ENCODE assay signal across 24 mouse cellular contexts in the genomic region with DNA sequence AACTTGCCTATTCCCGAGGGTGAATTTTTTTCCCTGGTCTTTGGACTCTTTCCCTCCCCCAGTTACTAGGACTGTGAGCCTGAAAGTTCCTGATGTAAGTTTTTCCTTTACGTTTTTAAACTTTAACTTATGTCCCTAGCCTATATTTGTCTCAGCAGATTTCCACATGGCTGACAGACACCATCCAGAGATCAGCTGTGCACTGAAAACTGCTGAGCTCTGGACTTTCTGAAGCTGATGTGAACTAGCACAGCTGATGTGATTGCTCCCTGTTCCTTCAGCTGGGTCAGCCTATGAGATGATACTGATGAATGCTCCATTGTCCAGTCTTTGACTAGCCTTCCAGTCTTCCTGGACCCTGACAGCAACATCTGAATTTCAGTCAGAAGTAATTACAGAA.
DNase-seq lines count a peak whose midpoint lies in the region; ATAC-seq and TF ChIP-seq lines count a peak whose summit lies in the region.
"Had no signal": no experiment of that assay in that cellular context is flagged by ENCODE, and none has a peak within 500 bp of the region (broad histone marks: within the 10 kb centered on the region; RNA-seq: fewer than 3 reads in every experiment).

No protein-coding gene starts in this region.

- no peaks in the 10 kb centered on the region for H3K36me3 ChIP-seq in embryonic facial prominence, embryonic 14.5 days (ENCODE audit: control insufficient read depth, insufficient read depth, low read length)
- H3K36me3 ChIP-seq in embryonic facial prominence, embryonic 10.5 days (replicated peaks) = no peaks in the 10 kb centered on the region
- no peaks in the 10 kb centered on the region for H3K36me3 ChIP-seq in kidney, postnatal 0 days (ENCODE audit: insufficient read depth, low read length)
- no peaks in the 10 kb centered on the region for H3K36me3 ChIP-seq in midbrain, postnatal 0 days (ENCODE audit: insufficient read depth, low read length)
- no peaks in the 10 kb centered on the region for H3K36me3 ChIP-seq in midbrain, embryonic 16.5 days (ENCODE audit: control insufficient read depth, insufficient read depth, low read length)
- H3K36me3 ChIP-seq: embryonic facial prominence, embryonic 13.5 days; G1E; heart, embryonic 10.5 days; hindbrain, embryonic 12.5 days had no signal

- no peak for TF ChIP-seq CTCF in kidney, postnatal 0 days (IDR thresholded peaks at IDR 0.05; ENCODE audit: low read depth)
- TF ChIP-seq CTCF in midbrain, postnatal 0 days (IDR thresholded peaks at IDR 0.05) = no peak

- 61% methylated on average over 2 of the region's 2 CpGs for WGBS in embryonic facial prominence, embryonic 14.5 days
- WGBS in embryonic facial prominence, embryonic 10.5 days = 83% methylated on average over 2 of the region's 2 CpGs
- 77% methylated on average over 2 of the region's 2 CpGs for WGBS in kidney, postnatal 0 days
- WGBS in midbrain, postnatal 0 days = 84% methylated on average over 2 of the region's 2 CpGs
- WGBS in midbrain, embryonic 16.5 days = 86% methylated on average over 2 of the region's 2 CpGs

- no peak for ATAC-seq in embryonic facial prominence, embryonic 14.5 days (ENCODE audit: low read depth)
- ATAC-seq in kidney, postnatal 0 days (replicated peaks; ENCODE audit: low FRiP score, low read depth) = peak; percentile 94
- ATAC-seq in midbrain, postnatal 0 days (ENCODE audit: low FRiP score) = no peak
- ATAC-seq in midbrain, embryonic 16.5 days = no peak
- ATAC-seq: CD4-positive, CD25-positive, alpha-beta regulatory T cell, adult 4 months; forebrain, embryonic 13.5 days; forebrain, postnatal 0 days; hindbrain, embryonic 16.5 days had no signal

- DNase-seq in embryonic facial prominence, embryonic 14.5 days (ENCODE audit: low spot score) = peak; percentile 10
- no peak for DNase-seq in embryonic facial prominence, embryonic 10.5 days (ENCODE audit: low spot score)
- DNase-seq in kidney, postnatal 0 days (ENCODE audit: low spot score) = peak; percentile 9
- DNase-seq in kidney, adult 11 months = no peak
- DNase-seq in midbrain, postnatal 0 days (ENCODE audit: low spot score) = peak; percentile 3
- no peak for DNase-seq in adrenal gland, adult 8-10 months
- DNase-seq: adrenal gland, postnatal 10 days; B cell, adult 2 months; cerebellum, adult 11-12 months; cerebellum, adult 9-10 months; cerebellum, postnatal 25 days; forebrain, postnatal 0 days; gastrocnemius, postnatal 36 days; heart, adult 11 months; heart, postnatal 10 days; heart, postnatal 4 days had no signal

- H3K27ac ChIP-seq in embryonic facial prominence, embryonic 14.5 days (replicated peaks; ENCODE audit: low read depth, low read length) = no peak overlapping the region
- no peak overlapping the region for H3K27ac ChIP-seq in embryonic facial prominence, embryonic 10.5 days (replicated peaks)
- no peak overlapping the region for H3K27ac ChIP-seq in kidney, postnatal 0 days
- H3K27ac ChIP-seq in midbrain, postnatal 0 days (ENCODE audit: low read depth, low read length) = no peak overlapping the region
- no peak overlapping the region for H3K27ac ChIP-seq in midbrain, embryonic 16.5 days (ENCODE audit: low read length)
- H3K27ac ChIP-seq: embryonic facial prominence, embryonic 13.5 days; forebrain, embryonic 13.5 days; heart, embryonic 10.5 days; hindbrain, embryonic 12.5 days had no signal

- no peak overlapping the region for H3K4me2 ChIP-seq in embryonic facial prominence, embryonic 14.5 days (ENCODE audit: low read depth, low read length)
- no peak overlapping the region for H3K4me2 ChIP-seq in kidney, postnatal 0 days (ENCODE audit: low read length)
- no peak overlapping the region for H3K4me2 ChIP-seq in midbrain, postnatal 0 days (ENCODE audit: low read depth, low read length, poor library complexity, severe bottlenecking)
- no peak overlapping the region for H3K4me2 ChIP-seq in midbrain, embryonic 16.5 days (ENCODE audit: low read length)
- H3K4me2 ChIP-seq: embryonic facial prominence, embryonic 13.5 days; forebrain, embryonic 13.5 days; hindbrain, embryonic 12.5 days had no signal

- no peaks in the 10 kb centered on the region for H3K4me1 ChIP-seq in embryonic facial prominence, embryonic 14.5 days (ENCODE audit: control insufficient read depth, insufficient read depth, low read length)
- no peaks in the 10 kb centered on the region for H3K4me1 ChIP-seq in embryonic facial prominence, embryonic 10.5 days
- H3K4me1 ChIP-seq in kidney, postnatal 0 days (replicated peaks; ENCODE audit: insufficient read depth, low read length) = no peaks in the 10 kb centered on the region
- no peaks in the 10 kb centered on the region for H3K4me1 ChIP-seq in midbrain, postnatal 0 days (ENCODE audit: insufficient read depth, low read length)
- H3K4me1 ChIP-seq in midbrain, embryonic 16.5 days (ENCODE audit: control insufficient read depth, insufficient read depth, low read length) = no peaks in the 10 kb centered on the region
- H3K4me1 ChIP-seq: embryonic facial prominence, embryonic 13.5 days; forebrain, embryonic 13.5 days; heart, embryonic 10.5 days; hindbrain, embryonic 12.5 days had no signal

- no peak overlapping the region for H3K4me3 ChIP-seq in embryonic facial prominence, embryonic 14.5 days (ENCODE audit: low read depth, low read length)
- H3K4me3 ChIP-seq in embryonic facial prominence, embryonic 10.5 days = no peak overlapping the region
- H3K4me3 ChIP-seq in kidney, postnatal 0 days (replicated peaks; ENCODE audit: low read depth, low read length) = no peak overlapping the region
- no peak overlapping the region for H3K4me3 ChIP-seq in midbrain, postnatal 0 days (ENCODE audit: low read depth, low read length)
- H3K4me3 ChIP-seq in midbrain, embryonic 16.5 days (ENCODE audit: low read depth, low read length) = no peak overlapping the region
- H3K4me3 ChIP-seq: embryonic facial prominence, embryonic 13.5 days; forebrain, embryonic 13.5 days; heart, embryonic 10.5 days; hindbrain, embryonic 12.5 days had no signal

- H3K27me3 ChIP-seq in embryonic facial prominence, embryonic 14.5 days (replicated peaks; ENCODE audit: control insufficient read depth, insufficient read depth, low read length) = no peaks in the 10 kb centered on the region
- no peaks in the 10 kb centered on the region for H3K27me3 ChIP-seq in embryonic facial prominence, embryonic 10.5 days (replicated peaks; ENCODE audit: low read depth, poor library complexity, severe bottlenecking)
- no peaks in the 10 kb centered on the region for H3K27me3 ChIP-seq in kidney, postnatal 0 days (ENCODE audit: insufficient read depth, low read length)
- H3K27me3 ChIP-seq in midbrain, postnatal 0 days (ENCODE audit: insufficient read depth, low read length) = no peaks in the 10 kb centered on the region
- no peaks in the 10 kb centered on the region for H3K27me3 ChIP-seq in midbrain, embryonic 16.5 days (ENCODE audit: control insufficient read depth, insufficient read depth, low read depth, low read length)
- H3K27me3 ChIP-seq: embryonic facial prominence, embryonic 13.5 days; forebrain, embryonic 13.5 days; hindbrain, embryonic 12.5 days had no signal

- no peak overlapping the region for H3K9ac ChIP-seq in embryonic facial prominence, embryonic 14.5 days (ENCODE audit: low read depth, low read length)
- H3K9ac ChIP-seq in kidney, postnatal 0 days (ENCODE audit: low read depth, low read length) = no peak overlapping the region
- H3K9ac ChIP-seq in midbrain, postnatal 0 days (replicated peaks; ENCODE audit: low read length, poor library complexity, severe bottlenecking) = no peak overlapping the region
- H3K9ac ChIP-seq in midbrain, embryonic 16.5 days (ENCODE audit: low read depth, low read length) = no peak overlapping the region
- H3K9ac ChIP-seq: embryonic facial prominence, embryonic 13.5 days; forebrain, embryonic 13.5 days; forebrain, postnatal 0 days; hindbrain, embryonic 12.5 days had no signal

- H3K9me3 ChIP-seq in embryonic facial prominence, embryonic 14.5 days (ENCODE audit: control insufficient read depth, low read length) = no peaks in the 10 kb centered on the region
- H3K9me3 ChIP-seq in embryonic facial prominence, embryonic 10.5 days = no peaks in the 10 kb centered on the region
- H3K9me3 ChIP-seq in kidney, postnatal 0 days (replicated peaks; ENCODE audit: low read length) = no peaks in the 10 kb centered on the region
- no peaks in the 10 kb centered on the region for H3K9me3 ChIP-seq in midbrain, postnatal 0 days (ENCODE audit: low read length)
- 0 out of 2 replicates have a peak, but pooled peaks cover 3% of the 10 kb centered on the region for H3K9me3 ChIP-seq in midbrain, embryonic 16.5 days (replicated peaks; ENCODE audit: control insufficient read depth, low read length, poor library complexity, severe bottlenecking)
- H3K9me3 ChIP-seq: embryonic facial prominence, embryonic 13.5 days; forebrain, embryonic 13.5 days; heart, embryonic 10.5 days; hindbrain, embryonic 12.5 days had no signal

Comparison
In these comparisons a context has a peak if more than half of its experiments do, and no peak if none do; other contexts are left out.
1. DNase-seq: peak in embryonic facial prominence, embryonic 14.5 days (single experiment), kidney, postnatal 0 days (single experiment) and midbrain, postnatal 0 days (single experiment); none in embryonic facial prominence, embryonic 10.5 days (single experiment), kidney, adult 11 months (single experiment) and adrenal gland, adult 8-10 months (single experiment).